Mouse (Mus musculus) cerebellum, adult 18-20 months (tissue): ENCODE results near the gene Cpd.
A peak's percentile ranks its signal among the peaks of the same experiment; 100 is the strongest.
"Not testable (repeated sequence)": the region's sequence is repeated elsewhere in the genome, so short reads cannot be mapped to it uniquely, and the experiment has no call there.

ENCODE experiments used
- DNase-seq, 2 experiments: peaks; one replicate each; pipeline ENCODE4 v3.0.0; 2021

Gene Cpd

GRCm38 (mm10) chr11:76846011-76846877 lies 574 bp downstream of the Cpd start:
- DNase-seq: peak; percentile 47 to 59

DNA sequence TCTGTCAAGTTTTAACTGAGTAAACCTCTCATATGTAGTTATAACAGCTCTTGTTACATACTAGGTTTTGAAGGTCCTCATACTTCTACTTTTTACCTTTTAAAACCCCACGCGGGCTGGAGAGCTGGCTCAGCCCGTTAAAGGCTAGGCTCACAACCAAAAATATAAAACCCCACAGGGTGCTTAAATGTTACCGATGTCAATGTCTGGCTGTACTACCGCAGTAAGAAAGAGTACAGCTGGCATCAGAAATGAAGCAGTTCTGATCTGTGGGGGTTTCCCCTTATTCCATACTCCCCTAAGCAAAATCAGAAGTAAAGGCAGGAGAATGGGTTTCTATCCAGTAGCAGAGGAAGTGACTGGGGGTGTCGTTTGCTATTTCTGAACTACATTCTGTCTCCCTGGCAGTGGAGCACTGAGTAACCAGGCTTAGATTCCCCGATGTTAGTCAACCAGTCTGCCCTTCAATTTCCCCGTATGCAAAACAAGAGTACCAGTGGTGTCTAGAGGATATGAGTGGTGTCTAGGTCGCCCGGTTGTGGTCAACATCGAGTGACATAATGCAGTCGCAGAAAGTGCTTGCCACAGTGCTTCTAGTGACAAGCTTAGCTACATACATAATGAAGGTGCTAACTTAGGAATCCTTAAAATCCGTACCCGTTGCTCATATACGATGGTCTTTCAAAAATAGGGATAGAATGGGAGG lies 1.4 kb downstream of the Cpd start:
- DNase-seq: peak; percentile 26 to 44

- no peak for DNase-seq
Measured at GRCm38 (mm10) chr11:76838573-76838972, 8.2 kb downstream of the Cpd start.

- DNase-seq: peak in 1 of 2 experiments; percentile 34
Measured at GRCm38 (mm10) chr11:76836317-76836716, 10.5 kb downstream of the Cpd start.

DNA sequence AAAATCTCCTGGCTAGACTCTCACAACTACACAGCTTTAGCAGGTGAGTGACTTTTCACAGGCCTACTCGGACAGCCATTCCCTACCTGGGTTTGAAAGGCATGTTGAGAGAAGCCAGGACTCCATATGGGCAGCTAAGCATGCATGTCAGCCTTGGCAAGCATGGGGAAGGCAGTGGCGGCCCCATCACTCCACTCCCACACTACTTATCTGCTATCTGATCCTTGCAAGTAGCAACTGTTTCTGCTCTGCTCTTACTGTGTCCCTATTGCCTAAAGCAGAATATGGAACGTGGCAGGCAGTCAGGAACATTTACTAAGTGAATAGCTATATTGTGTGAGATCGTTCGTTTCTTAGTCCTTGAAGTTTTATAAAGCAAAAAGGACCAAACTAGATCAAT lies 10.9 kb downstream of the Cpd start:
- peak in 1 of 2 experiments; percentile 48 for DNase-seq

GRCm38 (mm10) chr11:76834665-76835064 lies 12.2 kb downstream of the Cpd start:
- no peak for DNase-seq

GRCm38 (mm10) chr11:76824885-76825265 lies 21.9 kb downstream of the Cpd start:
- DNase-seq: no peak

- no peak for DNase-seq
Measured at GRCm38 (mm10) chr11:76824238-76824884, 22.5 kb downstream of the Cpd start.

- DNase-seq: no peak
Measured at GRCm38 (mm10) chr11:76823641-76824040, 23.2 kb downstream of the Cpd start.

- DNase-seq: no peak
Measured at GRCm38 (mm10) chr11:76821353-76821752, 25.5 kb downstream of the Cpd start.

DNA sequence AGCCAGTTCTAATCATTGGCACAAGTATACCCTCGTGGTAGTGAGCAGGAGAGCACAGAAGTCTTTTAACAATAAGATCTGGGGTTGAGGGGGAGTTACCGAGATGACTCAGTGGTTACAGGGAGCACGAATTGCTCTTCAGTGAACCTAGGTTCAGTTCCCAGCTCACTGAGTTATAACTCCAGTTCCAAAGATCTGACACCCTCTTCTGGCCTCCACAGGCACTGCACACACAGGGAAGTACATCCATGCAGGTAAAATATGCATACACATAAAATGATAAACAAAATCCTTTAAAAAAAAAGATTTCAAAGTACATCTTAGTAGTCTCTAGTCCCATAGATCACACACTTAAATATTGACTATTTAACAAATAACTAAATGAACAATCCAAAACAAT lies 29.2 kb downstream of the Cpd start:
- no peak for DNase-seq

DNA sequence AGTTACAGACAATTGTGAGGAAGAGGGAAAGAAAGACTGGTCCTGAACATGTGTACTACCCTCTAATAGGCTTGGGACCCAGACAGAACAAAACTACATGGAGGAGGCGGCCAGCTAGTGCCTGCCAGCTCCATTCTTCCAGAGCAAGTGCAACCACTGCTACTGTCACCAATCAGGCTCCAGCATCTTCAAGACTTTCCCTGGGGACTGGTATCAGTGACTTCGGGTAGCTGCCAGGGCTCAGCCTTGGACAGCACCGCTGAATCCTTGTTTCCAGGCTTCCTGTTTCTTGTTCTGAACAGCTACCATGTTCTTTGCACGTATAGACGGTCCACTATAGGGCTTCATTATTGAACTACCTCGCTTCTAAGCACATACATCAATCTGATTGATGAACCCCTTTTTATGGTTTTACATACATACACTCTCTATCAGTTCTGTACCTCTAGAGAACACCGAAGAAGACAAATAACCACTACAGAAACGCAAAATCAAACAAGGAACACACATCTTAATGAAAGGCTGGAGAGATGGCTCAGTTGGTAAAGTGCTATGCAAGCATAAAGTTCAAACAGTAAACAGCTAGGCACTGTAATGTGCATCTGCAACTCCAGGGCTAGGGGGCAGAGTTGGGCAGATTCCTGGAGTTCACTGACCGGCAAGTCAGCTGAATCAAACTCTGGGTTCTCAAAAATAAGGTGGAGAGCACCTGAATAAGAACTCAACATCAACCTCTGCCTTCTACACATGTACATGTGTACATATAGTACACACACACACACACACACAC lies 35.9 kb downstream of the Cpd start:
- DNase-seq: peak in 1 of 2 experiments; percentile 42

- peak; percentile 76 to 84 for DNase-seq
Measured at GRCm38 (mm10) chr11:76809450-76809849, 37.4 kb downstream of the Cpd start.

DNA sequence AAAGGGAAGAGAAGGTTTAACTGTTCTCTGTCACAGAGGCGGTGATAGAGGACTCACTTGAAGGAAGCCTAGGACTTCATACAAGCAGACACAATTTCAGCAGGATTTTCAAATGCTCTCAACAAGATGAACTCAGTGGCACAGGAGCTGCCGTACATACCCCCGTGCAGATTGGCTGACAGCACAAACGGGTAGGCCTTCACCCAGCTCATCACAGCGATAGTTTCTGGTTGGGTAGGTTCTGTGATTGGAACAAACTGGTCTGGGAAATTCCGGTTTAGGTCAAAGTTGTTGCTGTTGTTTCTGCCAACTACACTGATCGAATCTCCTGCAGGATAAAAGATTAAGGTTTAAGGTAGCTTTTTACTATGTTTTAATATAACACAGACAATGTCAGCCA lies 38.3 kb downstream of the Cpd start:
- DNase-seq: peak in 1 of 2 experiments; percentile 20

DNA sequence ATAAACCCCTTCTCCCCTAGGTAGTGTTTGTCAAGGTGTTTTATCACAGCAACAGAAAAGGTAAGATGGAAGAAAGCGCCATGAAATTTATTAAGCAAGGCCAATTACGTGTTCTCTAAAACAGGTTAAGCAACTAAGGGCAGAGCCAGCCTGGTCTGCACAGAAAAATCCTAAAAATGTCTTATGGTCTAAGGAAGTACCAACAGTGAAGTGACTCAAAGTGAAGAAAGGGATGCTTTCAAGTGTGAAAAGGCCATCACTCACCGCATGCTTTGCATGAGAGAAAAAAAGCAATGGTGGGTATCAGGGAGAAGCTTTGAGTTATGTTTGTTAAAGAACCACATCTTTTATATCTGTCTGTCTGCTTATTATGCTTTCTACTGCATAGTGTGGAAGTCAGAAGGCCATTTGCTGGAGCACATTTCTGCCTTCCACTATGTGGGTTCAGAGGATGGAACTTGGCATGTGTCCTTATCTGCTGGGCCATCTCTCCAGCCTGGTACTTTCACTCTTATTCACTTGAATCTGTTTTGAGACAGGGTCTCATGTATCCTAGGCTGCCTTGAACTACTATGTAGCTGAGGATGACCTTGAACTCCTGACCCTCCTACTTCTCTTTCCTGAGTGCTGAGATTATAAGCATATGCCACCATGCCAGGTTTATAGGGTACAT lies 39.7 kb downstream of the Cpd start:
- DNase-seq: no peak

DNA sequence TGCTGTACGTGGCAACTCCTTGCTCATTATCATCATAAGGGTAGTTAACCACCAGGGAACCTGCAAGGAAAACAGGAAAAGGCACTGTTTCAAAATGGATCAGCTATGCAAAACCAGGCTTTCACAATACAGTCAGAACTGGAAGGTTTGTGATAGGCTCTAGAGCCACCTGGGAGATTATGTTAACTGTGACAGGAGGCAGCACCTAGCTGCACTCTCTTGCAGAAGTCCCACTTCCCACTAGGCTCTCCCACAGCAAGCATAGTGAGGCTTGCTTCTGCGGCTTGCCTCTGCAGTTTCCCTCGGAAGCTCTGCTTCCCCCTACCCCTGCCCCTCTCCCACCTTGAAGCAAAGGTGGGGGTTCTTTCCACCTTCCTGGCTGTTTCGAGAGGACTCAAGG lies 40.8 kb downstream of the Cpd start:
- DNase-seq: no peak

GRCm38 (mm10) chr11:76805072-76805471 lies 41.7 kb downstream of the Cpd start:
- not testable (repeated sequence) for DNase-seq

DNA sequence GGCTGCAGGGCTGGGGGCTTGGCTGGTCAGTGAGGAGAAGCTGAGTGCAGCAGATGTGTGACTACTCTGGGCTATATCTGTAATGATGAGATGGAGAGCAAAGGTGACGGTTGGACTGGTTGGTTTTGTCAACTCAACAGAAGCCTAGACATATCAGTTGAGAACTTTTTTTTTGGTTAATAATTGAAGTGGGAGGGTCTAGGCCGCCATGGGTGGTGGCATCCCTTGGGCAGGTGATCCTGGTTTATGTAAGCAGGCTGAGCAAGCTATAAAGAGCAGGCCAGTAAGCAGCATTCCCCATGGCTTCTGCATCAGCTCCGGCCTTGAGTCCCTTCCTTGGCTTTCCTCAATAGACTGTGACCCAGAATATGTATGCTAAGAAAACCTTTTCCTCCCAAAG lies 43.6 kb downstream of the Cpd start:
- no peak for DNase-seq

DNA sequence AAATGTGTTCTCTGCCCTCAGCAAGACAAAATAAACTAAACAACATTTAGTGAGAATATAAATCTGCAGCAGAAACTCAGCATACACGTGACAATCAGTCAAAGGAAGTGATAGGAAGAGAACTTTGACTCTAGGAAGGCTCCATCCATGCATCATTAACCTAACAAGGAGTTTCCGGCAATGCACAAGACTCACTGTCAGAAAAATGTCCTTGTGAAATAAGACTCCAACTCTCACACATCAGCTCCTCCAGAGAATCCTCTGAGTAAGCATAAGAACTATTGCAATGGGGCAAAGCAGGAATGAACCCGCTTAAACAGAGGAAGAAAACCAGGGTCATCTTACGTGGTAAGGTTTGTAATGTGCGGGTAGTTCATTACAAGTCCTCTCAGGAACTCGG lies 49.6 kb downstream of the Cpd start:
- DNase-seq: no peak

DNA sequence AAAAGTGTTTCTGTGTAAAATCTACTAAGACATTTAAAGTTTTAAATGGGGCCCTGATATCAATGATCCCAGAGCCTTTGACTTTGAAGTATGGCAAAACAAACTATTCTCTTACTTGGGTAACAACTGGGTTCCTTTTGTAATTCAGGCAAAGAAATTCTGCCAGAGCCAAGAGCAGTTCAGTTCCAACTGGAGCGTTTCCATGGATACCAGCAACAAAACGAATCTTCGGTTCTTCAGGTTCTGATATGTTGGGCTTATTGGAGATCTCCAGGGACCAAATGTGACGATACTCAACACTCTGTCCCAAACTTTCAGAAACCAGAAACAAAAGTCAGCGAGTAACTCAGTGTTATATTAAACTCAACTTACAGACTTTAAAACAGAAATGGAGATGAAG lies 51.5 kb downstream of the Cpd start:
- no peak for DNase-seq

- no peak for DNase-seq
Measured at GRCm38 (mm10) chr11:76791331-76791730, 55.5 kb downstream of the Cpd start.

DNA sequence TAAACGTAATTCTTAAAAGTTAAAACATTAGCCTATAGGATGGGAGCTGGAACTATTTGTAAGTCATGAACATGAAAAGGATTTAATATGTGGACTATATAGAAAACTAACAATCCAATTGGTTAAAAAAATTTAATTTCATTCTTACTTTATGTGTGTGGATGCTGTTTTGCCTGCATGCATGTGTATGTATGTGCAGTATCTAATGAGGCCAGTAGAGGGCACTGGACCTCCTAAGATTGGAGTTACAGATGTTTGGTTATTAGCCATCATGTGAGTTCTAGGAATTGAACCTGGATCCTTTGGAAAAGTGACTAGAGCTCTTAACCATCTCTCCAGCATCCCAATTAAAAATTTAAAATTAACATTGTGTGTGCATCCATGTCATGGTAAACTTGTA lies 57.6 kb downstream of the Cpd start:
- peak; percentile 59 to 68 for DNase-seq
